Mouse (Mus musculus) monocyte, adult 5-6 weeks (primary cell): ENCODE measurements around the gene Sulf2. TPM values are rescaled to one million over a fixed set of nuclear protein-coding genes. Genes with fewer than 3 reads are reported as not detected.

ENCODE experiments used
- ATAC-seq: fragments of 153-309, 156-312 bp; replicated peaks from 2 replicates; pipeline ENCODE4 v1.8.0; 2017; ENCODE audit warnings: mild to moderate bottlenecking; ENCODE audit not compliant: low TSS enrichment, insufficient number of reproducible peaks, severe bottlenecking, poor library complexity, low FRiP score
- total RNA-seq: library from RNA; stranded (forward); fragments of 200-1000, 200-491, 200-594 nt; gene quantifications from 3 replicates; pipeline ENCODE4 v1.2.3, GENCODE M21; 2017

Sulf2 gene
- total RNA-seq, 1 experiment from 2014 or later = 20.9 TPM

DNA sequence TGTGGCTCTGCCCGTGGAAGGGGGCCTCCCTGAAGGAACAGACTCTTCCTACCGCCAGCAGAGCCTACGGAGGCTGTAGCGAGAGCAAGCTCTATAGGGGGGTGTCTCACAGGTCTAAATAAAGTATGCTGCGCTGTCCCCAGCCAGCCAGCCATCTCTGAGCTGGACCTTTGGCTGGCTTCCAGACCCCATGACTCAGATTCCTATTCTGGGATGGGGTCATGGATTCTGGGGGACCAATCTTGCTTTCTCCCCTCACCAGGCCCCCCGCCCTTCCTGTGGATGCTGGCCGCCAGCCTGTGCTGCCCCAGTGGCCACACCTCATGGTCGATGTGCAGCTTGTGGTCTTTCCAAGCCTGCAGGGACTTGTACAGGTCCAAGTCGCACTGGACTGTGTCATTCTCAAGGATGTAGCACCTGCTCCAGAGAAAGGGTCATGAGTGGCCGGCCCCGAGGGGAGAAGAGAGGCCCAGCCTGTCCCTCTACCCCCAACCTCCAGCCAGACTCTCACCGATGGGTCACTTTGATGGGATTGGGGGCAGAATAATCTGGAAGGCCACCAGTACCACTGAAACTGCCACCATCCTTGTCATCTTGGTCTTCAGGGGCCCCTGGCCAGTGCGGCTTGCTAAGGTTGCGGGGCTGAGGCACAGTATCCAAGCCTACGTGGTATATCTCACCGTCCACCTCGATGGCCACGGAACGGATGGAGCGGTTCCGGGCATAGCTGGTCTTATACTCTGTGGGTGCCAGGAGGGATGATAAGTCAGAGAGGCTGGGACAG is 74.3 kb downstream of the Sulf2 start:
- ATAC-seq = no peak

DNA sequence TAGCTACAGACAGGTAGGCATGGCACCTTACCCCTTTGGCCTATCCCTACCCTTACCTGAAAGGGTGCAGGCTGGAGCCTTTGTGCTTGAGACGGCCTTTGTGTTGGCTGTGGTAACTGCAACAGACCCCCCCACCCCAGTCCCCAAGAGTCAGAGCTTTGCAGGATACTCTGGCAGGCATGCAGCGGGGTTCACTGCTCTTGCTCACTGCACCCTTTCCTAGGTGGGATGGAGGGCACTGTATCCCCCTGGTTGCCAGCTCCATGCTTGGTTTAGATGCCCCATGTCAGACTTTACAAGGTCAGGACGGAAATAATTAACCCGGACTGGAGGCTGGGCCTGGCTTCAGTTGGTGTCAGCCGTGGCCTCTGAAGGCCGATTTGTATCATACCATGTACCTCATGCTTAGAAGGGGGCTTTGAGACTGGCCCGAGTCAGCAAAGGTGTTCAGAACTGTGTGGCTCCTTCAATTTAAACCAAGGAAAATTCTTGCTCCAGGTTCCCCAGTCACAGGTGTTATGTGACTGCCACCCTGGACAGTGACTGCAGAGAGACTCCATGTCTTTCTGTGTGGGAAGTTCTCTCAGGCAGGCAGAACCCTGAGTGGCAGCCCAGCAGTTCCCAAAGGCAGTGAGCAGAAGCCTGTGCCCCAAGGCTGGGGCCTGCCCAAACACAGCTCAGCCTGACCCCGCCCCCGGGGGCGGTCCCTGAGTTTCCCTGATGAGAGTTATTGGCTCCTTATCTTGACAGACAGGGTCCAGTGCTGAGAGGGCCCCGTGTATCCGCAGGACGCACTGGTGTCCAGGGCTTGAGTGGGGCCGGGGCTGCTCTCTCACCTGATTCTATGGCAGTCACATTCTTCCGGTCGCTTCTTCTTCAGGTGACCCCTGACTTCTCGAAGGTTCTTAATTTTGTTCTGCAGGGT is 75.2 kb downstream of the Sulf2 start:
- no peak for ATAC-seq

DNA sequence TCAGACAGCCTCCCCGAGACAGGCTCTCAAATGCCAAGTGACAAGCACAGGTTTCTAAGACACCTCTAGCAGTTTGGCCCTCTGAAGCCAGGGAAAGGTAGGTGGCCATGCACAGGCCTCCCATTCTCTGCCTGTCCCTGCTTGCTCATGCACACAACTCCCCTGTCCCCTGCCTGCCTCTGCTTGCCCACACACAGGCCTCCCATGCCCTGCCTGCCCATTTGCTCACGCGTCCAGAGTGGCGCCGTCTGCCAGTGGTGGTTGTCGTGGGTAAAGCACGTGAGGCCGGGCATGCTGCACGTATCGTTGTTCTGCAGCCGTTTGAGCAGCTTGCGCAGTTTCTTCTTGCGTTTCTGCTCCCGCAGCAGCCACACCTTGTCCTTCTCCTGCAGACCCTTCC is 76.2 kb downstream of the Sulf2 start:
- ATAC-seq = no peak

DNA sequence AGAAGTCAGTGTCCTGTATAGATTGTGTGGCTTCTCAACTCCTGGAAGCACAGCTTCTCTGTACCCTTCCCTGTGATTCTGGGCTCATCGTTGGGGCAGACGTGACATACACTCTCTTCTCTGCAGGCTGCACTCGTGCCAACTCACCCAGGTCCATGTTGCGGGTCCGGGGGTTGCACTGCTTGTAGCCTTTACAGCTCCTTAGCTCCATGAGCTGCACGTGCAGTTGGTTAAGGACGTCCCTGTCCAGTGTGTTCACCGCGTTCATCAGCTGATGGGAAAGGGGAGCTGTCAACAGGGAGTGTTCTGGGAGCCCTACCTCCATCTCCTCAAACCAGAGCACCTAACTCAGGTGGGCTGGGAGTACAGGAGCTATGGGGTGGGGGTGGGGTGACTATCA is 78.1 kb downstream of the Sulf2 start:
- ATAC-seq = no peak

DNA sequence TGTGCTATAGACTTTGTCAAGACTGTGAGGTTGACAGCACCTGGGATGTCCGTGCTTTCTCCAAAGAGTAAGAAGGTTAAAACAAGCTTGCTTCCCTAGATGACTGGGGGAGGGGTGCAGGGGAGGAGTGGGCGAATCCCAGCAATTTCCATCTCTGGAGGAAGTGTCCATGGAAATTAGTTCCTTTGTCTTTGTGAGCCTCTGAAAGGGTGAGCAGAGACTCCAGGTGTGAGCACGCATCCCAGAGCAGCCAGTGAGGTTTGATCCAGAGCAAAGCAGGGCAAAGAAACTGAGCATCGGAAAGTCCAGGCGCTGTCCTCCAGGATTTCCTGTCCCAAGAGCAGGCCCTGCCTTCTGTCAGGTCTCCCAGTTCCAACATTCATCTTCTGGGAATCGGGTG is 81.1 kb downstream of the Sulf2 start:
- ATAC-seq = no peak

DNA sequence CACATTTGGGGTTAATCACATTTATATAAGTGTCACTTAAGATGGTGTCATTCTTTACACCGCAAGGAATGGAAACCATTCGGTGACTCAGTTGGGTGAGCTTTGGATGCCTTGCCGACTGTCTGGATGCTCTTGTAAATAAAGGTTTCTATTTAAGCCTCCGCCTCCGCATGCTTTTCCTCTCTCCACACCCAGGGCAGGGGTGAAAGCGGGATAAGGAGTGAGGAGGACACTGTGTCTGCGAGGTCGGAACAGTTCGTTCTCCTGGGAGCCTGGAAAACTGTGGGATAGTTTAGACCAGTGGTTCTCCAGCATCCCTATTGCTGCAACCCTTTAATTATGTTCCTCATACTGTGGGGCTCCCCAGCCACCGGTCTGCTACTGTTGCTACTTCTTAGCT is 82.4 kb downstream of the Sulf2 start:
- ATAC-seq = no peak

DNA sequence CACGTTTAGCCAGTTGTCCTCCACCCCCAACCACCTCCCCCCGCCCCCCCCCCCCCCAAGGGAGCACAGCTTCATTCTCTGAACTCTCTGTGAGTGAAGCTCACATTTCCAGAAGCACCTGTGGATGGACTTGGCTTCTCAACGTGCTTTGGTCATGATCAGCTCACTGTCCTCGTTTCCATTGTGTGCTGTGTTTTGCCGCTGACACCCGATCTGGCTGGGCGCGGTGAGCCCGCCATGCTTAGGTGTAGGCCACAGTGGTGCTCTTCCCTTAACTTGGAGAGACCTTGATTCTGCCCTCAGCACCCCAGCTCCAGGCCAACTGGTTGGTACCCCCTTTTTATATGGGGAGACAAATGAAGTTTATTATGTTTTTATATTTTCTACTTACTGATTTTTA is 83.6 kb downstream of the Sulf2 start:
- no peak for ATAC-seq

DNA sequence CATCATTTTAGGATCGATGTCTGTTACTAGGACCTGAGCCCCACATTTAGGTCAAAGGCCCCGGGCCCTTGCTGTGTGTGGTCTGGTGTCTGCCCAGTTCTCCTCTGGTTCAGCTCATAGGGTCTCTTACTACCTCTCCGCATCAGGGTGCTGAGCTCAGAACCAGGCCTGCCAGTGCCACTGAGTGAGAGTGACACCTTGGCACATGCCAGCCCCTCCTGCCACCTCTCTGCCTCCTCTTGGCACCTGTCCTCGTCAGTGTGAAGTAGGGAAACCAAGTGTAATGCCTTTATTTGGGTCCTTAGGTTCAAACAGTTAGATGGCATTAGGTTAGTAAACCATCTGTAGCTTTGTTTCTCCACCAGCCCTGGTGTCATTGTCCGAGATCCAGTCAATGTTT is 84.0 kb downstream of the Sulf2 start:
- ATAC-seq = no peak

DNA sequence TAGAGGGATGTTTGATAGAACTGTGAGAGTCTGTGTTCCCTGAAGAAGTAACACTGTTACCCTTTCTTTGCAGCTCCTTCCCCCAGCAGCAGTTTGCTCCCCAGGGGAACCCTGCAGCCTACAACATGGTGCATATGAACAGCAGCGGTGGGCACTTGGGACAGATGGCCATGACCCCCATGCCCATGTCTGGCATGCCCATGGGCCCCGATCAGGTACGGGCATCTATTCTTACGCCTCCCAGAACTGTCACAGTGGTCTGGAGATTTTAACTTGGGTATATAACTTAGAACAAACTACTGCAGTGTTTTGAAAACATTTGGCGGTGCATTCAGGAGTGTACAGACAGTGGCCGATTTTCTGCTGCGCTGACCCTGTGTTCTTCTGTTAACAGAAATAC is 85.7 kb downstream of the Sulf2 start:
- no peak for ATAC-seq

DNA sequence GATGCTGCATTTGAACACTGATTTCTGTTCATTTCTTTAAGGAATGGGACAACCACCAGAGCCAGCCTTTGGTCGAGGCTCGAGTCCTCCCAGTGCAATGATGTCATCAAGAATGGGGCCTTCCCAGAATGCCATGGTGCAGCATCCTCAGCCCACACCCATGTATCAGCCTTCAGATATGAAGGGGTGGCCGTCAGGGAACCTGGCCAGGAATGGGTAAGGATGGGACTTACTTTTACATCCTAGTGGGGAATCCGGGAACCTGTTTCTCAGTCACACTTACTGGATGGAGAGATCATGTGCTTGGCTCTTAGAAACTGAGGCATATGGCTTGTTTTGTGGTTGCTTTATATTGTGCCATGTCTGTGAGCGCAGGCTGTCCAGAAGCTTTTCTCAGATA is 86.3 kb downstream of the Sulf2 start:
- no peak for ATAC-seq

DNA sequence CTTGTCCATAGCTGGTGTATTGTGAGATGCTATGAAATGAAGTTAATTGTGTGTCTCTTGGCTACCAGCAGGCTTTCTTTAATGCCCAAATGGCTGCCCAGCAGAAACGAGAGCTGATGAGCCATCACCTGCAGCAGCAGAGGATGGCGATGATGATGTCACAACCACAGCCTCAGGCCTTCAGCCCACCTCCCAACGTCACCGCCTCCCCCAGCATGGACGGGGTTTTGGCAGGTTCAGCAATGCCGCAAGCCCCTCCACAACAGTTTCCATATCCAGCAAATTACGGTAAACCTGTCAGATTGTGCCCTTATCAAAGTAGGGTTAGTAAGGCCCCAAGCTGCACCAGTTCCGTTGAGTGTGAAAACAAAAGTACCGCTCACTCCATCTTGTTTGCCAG is 87.2 kb downstream of the Sulf2 start:
- no peak for ATAC-seq

DNA sequence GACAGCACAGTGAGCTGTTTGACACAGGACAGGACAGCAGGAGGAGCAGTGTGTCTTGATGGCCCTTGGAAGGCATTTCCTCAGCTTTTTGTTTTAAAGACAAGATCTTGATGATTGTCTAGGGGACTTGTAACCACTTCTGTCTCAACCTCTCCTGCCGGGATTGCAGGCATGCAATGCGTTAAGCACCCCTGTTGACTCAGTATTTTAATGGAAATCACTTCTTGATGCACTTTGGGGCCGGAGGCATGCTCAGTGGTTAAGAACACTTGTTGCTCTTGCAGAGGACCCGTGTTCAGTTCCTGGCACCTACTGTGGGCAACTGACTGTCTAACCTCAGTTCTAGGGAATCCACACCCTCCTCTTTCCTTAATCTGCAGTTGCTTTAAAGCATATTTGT is 89.0 kb downstream of the Sulf2 start:
- ATAC-seq = no peak

DNA sequence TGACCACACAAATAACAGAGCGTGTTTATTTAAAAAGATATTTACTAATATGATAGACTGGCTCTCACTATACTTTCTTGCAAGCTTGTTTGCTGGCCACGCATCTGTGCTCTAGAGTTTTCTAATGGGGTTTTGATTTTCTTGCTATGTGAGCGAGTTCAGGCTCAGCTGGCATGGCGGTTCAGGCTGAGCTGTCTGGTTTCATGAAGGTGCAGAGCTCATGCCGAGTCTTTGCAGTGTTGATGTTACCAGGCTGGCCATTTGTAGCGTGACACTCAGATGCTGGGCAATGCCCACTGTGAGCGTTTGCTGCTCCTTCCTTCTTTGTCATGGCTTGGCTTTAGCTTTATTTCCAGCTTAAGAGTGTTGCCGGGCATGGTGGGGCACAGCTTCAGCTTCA is 93.0 kb downstream of the Sulf2 start:
- ATAC-seq = no peak

DNA sequence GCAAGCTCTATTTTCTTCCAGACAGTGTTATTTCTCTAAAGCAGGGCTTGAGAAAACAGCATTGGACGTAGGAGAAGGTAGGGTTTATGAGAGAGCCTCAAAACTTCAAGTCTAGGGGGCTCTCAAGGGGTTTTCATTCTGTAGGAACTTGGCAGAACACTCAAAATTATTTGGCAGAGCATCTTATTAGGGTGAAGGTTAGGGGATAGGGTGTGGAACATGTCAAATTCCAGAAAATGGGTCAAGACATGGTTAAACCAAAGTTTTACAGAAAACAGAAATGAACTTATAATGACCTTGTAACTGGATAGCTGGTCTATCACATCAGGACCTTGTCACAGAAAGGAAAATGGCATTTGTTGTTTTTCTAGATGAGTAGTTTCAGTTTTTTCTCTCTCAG is 93.5 kb downstream of the Sulf2 start:
- ATAC-seq = no peak

DNA sequence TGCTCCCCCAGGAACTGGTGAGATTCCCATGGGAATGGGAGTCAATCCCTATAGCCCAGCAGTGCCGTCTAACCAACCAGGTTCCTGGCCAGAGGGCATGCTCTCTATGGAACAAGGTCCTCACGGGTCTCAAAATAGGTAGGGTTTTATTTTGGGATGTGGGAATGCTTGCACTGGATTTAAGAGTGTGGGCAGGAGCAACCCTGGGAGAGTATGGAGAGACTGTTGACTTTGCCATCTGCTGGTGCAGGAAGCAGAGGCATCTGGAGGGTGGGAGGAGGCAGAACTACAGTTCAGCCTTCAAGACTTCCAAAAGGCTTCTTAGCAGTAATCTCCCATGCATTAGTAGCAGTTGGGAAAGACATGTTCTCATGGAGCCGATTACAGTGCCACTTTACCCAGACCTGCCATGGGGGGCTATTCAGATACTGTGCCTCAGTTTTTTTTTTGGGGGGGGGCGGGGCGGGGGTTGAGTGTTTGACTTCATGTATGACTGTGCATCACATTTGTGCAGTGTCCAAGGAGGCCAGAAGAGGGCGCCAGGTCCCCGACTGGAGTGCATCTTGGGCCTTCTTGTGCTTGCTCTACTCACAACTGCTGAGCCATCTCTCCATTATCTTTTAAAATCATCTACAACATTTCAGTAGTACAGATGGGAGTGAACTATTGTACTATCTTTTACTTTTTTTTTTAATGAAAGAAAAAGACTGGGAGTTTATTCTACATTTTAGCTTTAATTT is 95.6 kb downstream of the Sulf2 start:
- peak; percentile 58; the same call in 1 of the 2 replicates for ATAC-seq

DNA sequence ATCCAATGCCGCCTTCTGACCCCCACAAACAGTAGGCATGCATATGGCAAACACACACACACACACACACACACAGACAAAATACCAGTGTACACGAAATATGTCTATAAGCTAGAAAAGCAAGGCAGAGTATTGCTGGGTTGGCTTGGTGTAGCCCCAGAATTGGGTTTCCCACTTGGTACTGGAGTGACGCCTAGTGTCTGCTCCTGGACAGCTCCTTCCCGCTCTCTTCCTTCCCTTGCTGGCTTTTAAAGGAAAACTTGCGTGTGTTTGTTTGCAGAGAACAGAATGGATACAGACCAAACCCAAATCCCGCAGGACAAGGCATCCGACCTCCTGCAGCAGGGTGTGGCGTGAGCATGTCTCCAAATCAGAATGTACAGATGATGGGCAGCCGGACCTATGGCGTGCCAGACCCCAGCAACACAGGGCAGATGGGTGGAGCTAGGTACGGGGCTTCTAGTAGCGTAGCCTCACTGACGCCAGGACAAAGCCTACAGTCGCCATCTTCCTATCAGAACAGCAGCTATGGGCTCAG is 101.4 kb downstream of the Sulf2 start:
- no peak for ATAC-seq

DNA sequence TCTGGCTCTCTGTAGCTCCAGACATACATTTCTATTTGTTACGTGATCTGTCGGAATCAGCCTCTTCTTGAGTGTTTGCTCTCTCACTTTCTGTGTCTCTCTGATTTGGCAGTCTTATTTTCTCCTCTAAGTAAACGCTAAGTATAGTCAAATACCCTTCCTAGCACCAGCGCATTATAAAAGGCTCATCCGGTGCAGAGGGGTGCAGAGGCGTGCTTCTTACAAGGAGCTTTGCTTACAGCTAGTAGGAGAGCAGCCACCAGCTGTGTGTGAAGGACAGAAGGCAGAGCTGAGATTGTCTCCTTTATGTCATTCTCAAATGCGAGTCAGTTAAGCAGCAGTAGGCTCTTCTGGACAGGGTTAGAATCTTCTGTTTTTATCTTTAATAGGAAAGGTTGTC is 103.5 kb downstream of the Sulf2 start:
- ATAC-seq = no peak

DNA sequence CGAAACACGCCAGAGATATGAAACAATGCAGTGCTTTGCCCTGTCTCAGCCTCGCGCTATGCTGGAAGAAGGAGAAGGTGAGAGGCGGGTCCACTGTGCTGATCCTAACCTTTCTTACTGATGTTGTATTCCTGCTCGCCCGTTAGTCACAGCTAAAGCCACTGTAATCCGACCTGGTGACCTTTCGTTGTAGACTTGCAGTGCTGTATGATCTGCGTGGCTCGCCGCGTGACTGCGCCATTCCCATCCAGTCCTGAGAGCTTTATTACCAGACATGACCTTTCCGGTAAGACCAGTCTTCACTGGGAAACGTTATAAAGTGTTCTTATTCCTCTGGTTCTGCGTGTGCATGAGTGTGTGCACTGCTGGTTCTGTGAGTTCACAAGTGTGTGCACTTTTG is 104.0 kb downstream of the Sulf2 start:
- ATAC-seq = no peak

DNA sequence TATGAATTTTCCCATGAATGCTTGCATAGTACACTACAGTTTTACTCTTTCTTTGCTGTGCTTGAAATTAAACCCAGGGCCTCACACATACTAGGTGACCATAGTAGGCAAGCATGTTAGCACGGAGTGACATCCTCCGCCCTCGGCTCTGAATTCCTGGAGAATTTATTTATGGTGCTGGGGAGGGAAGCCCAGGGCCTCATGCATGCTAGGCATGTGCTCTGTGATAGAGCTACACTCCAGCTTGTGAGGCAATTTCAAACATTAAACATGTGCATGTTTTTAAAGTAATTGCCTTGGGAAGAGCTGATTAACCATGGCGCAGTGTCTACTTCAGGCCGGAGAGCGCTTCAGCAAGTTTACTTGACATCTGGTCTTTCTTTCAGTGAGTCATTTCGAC is 106.6 kb downstream of the Sulf2 start:
- ATAC-seq = no peak
